Mouse (Mus musculus) kidney, embryonic 15.5 days (tissue): Measurements from ENCODE around the gene Txndc11. TPM values are rescaled to one million over a fixed set of nuclear protein-coding genes. Genes with fewer than 3 reads are reported as not detected.

ENCODE experiments used
- ATAC-seq: fragments of 200-750 bp; cut with Nextera tagmentation; replicated peaks from 2 replicates; pipeline ENCODE4 v1.8.0; 2017; ENCODE audit warnings: moderate TSS enrichment; ENCODE audit not compliant: low FRiP score
- H3K27ac ChIP-seq: fragments of 300-500 bp; sonication (generic); 2 replicates; pipeline ENCODE4 v1.5.1; 2015; ENCODE audit warnings: mild to moderate bottlenecking, inconsistent platforms
- H3K27me3 ChIP-seq: fragments of 300-500 bp; sonication (generic); 2 replicates; pipeline ENCODE4 v1.6.1; 2015; ENCODE audit warnings: inconsistent platforms
- H3K36me3 ChIP-seq: fragments of 300-500 bp; sonication (generic); 2 replicates; pipeline ENCODE4 v1.6.1; 2015; ENCODE audit warnings: inconsistent platforms
- H3K4me1 ChIP-seq: fragments of 300-500 bp; sonication (generic); 2 replicates; pipeline ENCODE4 v1.6.1; 2015; ENCODE audit warnings: inconsistent platforms
- H3K4me2 ChIP-seq: fragments of 300-500 bp; sonication (generic); 2 replicates; pipeline ENCODE4 v1.6.1; 2015; ENCODE audit warnings: moderate library complexity, mild to moderate bottlenecking, inconsistent platforms
- H3K4me3 ChIP-seq: fragments of 300-500 bp; sonication (generic); replicated peaks from 2 replicates; pipeline ENCODE4 v1.5.1; 2015; ENCODE audit warnings: mild to moderate bottlenecking, inconsistent platforms
- H3K9ac ChIP-seq: fragments of 300-500 bp; sonication (generic); 2 replicates; pipeline ENCODE4 v1.6.1; 2015; ENCODE audit warnings: mild to moderate bottlenecking, inconsistent platforms
- H3K9me3 ChIP-seq: fragments of 300-500 bp; sonication (generic); replicated peaks from 2 replicates; pipeline ENCODE4 v1.6.1; 2016; ENCODE audit warnings: inconsistent platforms
- WGBS: fragments of 180-500 bp; shearing (Covaris S2); methylation state at CpG from one replicate; pipeline ENCODE4 v1.1.7; 2015; ENCODE audit warnings: mixed read lengths; 5-methylcytosine and 5-hydroxymethylcytosine counted together
- polyA plus RNA-seq: library from polyadenylated mRNA; unstranded; fragments of >200 nt; fragmentation: Nextera tagmentation; extraction: Ambion mirVana; gene quantifications from 2 replicates; pipeline ENCODE4 v1.2.1, GENCODE M21; 2015

Gene Txndc11
- polyA plus RNA-seq, 1 experiment from 2014 or later, result 35.7 TPM

DNA sequence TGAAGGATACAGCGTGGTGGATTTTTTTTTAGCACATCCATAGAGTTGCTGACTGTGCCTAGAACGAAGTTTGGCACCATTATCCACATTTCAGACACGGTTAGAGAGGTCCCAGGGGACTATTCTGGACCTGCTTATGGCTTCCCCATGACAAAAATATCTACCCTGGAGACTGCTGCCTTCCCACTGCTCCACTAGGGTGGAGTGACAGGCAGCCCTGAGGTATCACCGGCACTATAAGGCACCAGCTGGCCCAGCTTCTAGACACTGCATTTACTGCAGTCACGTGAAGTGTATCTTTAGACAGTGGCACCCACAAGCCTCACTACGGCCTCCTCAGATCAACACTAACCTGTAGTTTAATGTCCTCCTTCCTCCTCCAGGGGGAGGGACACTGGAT lies 79.6 kb downstream of the Txndc11 start:
- Histone ChIP-seq H3K27me3 (no peaks in the 10 kb centered on the region), H3K9me3 (no peaks in the 10 kb centered on the region), H3K9ac (no peak overlapping the region), H3K4me2 (no peak overlapping the region), H3K4me3 (no peak overlapping the region), H3K27ac (no peak overlapping the region), H3K4me1 (no peaks in the 10 kb centered on the region), H3K36me3 (no peaks in the 10 kb centered on the region)
- 82% methylated on average over 6 of the region's 6 CpGs for WGBS
- ATAC-seq, result no peak

DNA sequence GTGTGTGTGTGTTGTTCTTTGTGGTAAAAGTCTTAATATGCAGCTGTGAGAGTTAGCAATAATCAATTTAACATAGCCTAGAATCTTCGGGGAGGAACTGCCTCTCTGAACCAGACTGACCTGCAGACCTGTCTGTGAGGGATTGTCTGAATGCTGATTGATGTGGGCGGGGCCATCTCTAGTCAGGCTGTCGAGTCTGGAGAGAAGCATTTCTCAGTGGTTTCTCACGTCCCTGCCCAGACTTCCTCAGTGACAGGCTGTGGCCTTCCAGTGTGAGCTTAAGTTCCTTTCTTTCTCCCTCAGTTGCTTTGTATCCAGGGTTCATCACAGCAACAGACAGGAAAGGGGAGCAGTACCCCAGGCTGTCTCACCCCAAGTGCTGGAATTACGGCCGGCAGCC lies 80.0 kb downstream of the Txndc11 start:
- WGBS, result 62% methylated on average over 6 of the region's 6 CpGs
- no peaks in the 10 kb centered on the region for H3K27me3 ChIP-seq
- ATAC-seq, result no peak

DNA sequence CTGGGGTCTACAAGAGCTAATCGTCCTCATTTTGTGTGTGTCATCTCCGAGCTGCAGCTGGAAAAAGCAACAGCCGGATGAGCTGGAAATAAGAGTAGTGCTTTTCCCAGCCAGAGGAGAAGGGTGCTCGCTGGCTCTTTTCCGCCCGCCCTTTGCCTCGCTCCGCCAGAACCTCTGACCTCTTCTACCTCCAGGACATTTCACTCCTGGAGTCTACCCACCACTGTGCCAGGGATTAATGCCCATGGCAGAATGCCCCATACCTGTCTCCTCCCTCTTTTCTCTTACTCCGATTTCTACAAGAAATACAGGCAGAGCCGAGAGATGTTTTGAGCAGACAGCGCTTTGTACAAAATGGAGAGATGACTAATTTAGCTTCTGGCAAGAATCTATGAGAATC lies 83.3 kb downstream of the Txndc11 start:
- Histone ChIP-seq H3K27me3 (no peaks in the 10 kb centered on the region), H3K4me2 (no peak overlapping the region), H3K9ac (no peak overlapping the region), H3K4me1 (no peaks in the 10 kb centered on the region), H3K4me3 (no peak overlapping the region), H3K9me3 (no peaks in the 10 kb centered on the region), H3K36me3 (no peaks in the 10 kb centered on the region), H3K27ac (no peak overlapping the region)
- WGBS, result 86% methylated on average over 11 of the region's 11 CpGs
- ATAC-seq, result no peak

More for the DNA sequence above, 80.0 kb downstream of the Txndc11 start:
- Histone ChIP-seq H3K4me1 (no peaks in the 10 kb centered on the region), H3K36me3 (no peaks in the 10 kb centered on the region), H3K9ac (no peak overlapping the region), H3K27ac (no peak overlapping the region), H3K9me3 (no peaks in the 10 kb centered on the region), H3K4me2 (no peak overlapping the region), H3K4me3 (no peak overlapping the region)

DNA sequence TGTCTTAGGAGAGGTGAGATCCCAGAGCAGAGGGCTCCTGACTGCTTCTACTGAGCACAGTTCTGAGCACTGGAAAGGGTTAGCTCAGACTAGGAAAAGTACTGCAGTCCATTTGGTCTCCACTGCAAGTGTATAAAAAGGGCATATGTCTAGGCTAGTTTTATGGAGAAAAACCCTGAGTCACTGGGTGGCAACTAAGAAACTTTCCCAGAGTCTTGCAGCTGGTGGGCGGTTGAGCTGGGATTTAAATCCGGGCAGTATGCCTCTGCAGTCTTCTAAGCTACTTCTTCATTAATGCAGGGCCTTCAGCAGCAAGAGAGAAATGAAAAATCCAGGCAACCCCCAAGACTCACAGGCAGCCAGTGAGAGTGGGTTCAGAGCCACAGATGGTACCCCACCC lies 84.2 kb downstream of the Txndc11 start:
- H3K4me2 ChIP-seq, result no peak overlapping the region
- H3K4me3 ChIP-seq, result no peak overlapping the region
- H3K27ac ChIP-seq, result no peak overlapping the region
- H3K36me3 ChIP-seq, result no peaks in the 10 kb centered on the region
- no peak for ATAC-seq
- WGBS, result 79% methylated on average over 2 of the region's 2 CpGs
- no peak overlapping the region for H3K9ac ChIP-seq
- no peaks in the 10 kb centered on the region for H3K27me3 ChIP-seq
- H3K4me1 ChIP-seq, result no peaks in the 10 kb centered on the region; the same call in 1 of the 2 replicates
- H3K9me3 ChIP-seq, result no peaks in the 10 kb centered on the region

DNA sequence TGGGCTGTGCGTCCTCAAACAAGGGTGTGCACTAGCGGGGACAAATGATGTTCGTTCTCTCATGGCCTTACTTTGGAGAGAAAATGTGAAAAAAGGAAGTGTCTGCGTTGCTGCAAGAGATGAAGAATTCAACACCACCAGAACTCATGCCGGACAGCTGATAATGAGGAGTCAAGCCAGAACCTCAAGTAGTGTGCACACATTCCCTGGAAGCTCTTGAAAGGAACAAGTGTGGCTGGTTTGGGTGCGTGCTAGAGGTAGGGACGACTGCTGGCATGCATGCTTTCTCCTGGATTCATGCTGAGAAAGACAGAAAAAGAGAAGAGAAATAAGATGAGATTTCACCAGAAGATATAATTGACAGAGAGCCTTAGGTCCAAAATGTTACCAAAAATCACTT lies 87.3 kb downstream of the Txndc11 start:
- Histone ChIP-seq H3K36me3 (no peaks in the 10 kb centered on the region), H3K9ac (no peak overlapping the region), H3K27me3 (no peaks in the 10 kb centered on the region), H3K9me3 (no peaks in the 10 kb centered on the region), H3K4me1 (no peaks in the 10 kb centered on the region; the same call in 1 of the 2 replicates), H3K4me3 (no peak overlapping the region), H3K4me2 (no peak overlapping the region), H3K27ac (no peak overlapping the region)
- no peak for ATAC-seq
- WGBS, result 86% methylated on average over 7 of the region's 7 CpGs

DNA sequence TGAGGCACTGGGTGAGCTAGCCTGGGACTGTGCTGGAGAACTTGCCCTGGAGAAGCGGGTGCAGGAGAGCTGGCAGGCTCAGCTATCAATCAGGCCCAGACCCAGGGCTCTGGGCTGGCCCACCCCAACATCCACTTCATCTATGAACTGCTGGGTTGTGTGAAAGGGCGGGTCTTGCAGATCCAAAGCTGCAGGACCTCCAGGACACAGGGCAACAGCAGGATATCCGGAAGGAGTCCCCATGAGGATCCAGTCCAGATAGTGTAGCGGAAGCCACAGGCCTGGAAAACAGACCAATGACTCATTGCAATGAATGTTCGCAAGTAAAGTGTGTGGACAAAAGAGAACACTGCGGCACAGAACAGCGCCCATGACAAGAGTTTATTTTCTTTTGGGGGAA lies 88.0 kb downstream of the Txndc11 start:
- no peak overlapping the region for H3K4me2 ChIP-seq
- H3K4me3 ChIP-seq, result no peak overlapping the region
- H3K4me1 ChIP-seq, result no peaks in the 10 kb centered on the region; the same call in 1 of the 2 replicates
- H3K36me3 ChIP-seq, result no peaks in the 10 kb centered on the region
- no peaks in the 10 kb centered on the region for H3K9me3 ChIP-seq
- no peak overlapping the region for H3K9ac ChIP-seq
- H3K27ac ChIP-seq, result no peak overlapping the region
- no peaks in the 10 kb centered on the region for H3K27me3 ChIP-seq
- no peak for ATAC-seq
- WGBS, result 79% methylated on average over 7 of the region's 7 CpGs

DNA sequence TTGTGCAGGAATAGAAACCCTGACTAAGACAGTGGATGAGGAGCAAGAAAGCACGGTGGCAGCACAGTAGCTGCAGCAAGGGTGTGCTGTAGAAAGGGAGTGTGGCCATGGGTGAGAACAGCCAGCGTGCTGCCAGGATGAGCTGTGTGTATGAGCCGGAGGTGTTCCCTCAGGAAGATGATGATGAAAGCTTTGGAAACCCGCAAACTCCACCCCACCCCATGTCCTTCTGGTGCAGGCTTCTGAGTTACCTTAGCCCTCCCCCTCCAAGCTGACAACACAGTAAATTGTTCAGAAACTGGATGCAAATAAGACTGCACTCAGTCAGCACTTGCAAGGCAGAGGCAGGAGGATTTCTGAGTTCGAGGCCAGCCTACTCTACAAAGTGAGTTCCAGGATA lies 91.2 kb downstream of the Txndc11 start:
- Histone ChIP-seq H3K27me3 (no peaks in the 10 kb centered on the region), H3K4me1 (no peaks in the 10 kb centered on the region; the same call in 1 of the 2 replicates), H3K4me3 (no peak overlapping the region), H3K36me3 (no peaks in the 10 kb centered on the region), H3K9me3 (no peaks in the 10 kb centered on the region), H3K9ac (no peak overlapping the region), H3K27ac (no peak overlapping the region), H3K4me2 (no peak overlapping the region)
- 88% methylated on average over 5 of the region's 5 CpGs for WGBS
- no peak for ATAC-seq

DNA sequence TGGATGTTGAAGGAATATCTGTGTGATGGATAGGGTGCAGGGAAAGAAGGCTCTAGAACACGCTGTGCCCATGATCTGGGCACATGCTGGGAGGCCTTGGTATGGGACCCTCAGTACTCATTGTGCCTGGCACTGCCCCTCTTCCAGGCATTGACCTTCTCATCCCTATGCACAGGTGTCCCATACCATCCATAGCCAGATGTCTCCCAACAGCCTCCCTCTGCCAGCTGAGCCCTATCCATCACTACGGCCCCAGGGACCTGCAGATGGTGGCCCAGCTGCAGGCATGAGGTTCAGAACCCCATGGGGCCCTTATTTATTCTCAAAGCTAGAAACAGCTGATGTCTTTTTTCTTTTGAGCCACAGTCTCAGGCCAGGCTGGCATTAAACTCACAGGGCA lies 93.8 kb downstream of the Txndc11 start:
- Histone ChIP-seq H3K9me3 (no peaks in the 10 kb centered on the region), H3K27me3 (peaks cover 5% of the 10 kb centered on the region), H3K27ac (no peak overlapping the region), H3K4me3 (no peak overlapping the region), H3K36me3 (no peaks in the 10 kb centered on the region), H3K4me1 (no peaks in the 10 kb centered on the region; the same call in 1 of the 2 replicates), H3K9ac (no peak overlapping the region), H3K4me2 (no peak overlapping the region)
- 78% methylated on average over 2 of the region's 2 CpGs for WGBS
- no peak for ATAC-seq

DNA sequence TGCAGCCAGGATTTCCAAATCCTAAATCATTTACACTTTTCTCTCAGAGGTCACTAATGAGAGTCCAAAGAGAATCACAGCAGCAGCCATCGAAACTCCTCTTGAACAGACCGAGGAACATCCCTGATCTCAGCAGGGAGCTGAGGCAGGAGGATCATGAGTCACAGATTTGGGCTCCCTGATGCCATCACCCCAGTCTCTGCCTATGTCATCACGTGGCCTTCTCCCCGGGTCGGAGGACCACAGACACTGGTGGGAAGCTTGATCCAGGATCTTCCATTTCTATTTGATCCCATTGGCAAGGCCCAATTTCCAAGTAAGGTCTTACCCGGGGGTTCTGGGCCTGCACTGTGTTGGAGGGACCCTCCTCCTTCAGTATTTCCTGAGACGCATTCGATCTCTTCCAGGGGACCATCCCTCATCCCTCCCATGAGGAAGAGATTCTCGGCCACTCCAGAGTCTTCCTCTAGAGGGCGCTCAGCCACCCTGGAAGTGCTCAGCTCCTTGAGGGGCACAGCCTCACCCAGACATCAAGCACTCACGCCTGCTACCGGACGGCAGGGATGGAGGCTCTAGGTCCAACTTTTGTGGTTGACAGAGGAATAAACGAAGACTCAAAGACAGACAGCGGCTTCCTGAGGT lies 98.5 kb downstream of the Txndc11 start:
- Histone ChIP-seq H3K4me3 (no peak overlapping the region), H3K9me3 (no peaks in the 10 kb centered on the region), H3K36me3 (no peaks in the 10 kb centered on the region), H3K9ac (no peak overlapping the region), H3K4me1 (no peaks in the 10 kb centered on the region), H3K27ac (no peak overlapping the region), H3K27me3 (peaks cover 5% of the 10 kb centered on the region), H3K4me2 (0 out of 2 replicates have a peak overlapping the region, but pooled peaks have one; percentile 7)
- 27% methylated on average over 15 of the region's 15 CpGs for WGBS
- ATAC-seq, result peak; percentile 58

DNA sequence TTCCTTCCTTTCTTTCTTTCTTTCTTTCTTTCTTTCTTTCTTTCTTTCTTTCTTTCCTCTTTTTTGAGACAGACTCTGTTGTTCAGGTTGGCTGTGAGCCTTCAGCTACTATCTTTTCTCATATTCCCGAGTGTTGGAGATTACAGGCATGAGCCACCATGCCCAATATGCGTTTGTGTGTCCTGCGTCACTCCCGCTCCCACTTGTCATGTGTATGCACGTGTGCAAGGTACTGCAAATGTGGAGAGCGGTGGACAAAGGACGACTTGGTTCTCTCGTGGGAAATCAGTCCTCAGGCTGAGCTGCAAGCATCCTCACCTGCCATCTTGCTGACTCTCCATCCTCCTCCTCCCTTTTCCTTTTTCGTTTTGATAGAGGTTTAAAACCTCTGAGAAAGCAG lies 99.2 kb downstream of the Txndc11 start:
- H3K4me2 ChIP-seq, result no peak overlapping the region
- WGBS, result 85% methylated on average over 9 of the region's 9 CpGs
- H3K27me3 ChIP-seq, result peaks cover 5% of the 10 kb centered on the region
- H3K4me3 ChIP-seq, result no peak overlapping the region
- no peak overlapping the region for H3K27ac ChIP-seq
- no peaks in the 10 kb centered on the region for H3K4me1 ChIP-seq
- no peak for ATAC-seq
- no peak overlapping the region for H3K9ac ChIP-seq
- H3K9me3 ChIP-seq, result no peaks in the 10 kb centered on the region
- no peaks in the 10 kb centered on the region for H3K36me3 ChIP-seq

DNA sequence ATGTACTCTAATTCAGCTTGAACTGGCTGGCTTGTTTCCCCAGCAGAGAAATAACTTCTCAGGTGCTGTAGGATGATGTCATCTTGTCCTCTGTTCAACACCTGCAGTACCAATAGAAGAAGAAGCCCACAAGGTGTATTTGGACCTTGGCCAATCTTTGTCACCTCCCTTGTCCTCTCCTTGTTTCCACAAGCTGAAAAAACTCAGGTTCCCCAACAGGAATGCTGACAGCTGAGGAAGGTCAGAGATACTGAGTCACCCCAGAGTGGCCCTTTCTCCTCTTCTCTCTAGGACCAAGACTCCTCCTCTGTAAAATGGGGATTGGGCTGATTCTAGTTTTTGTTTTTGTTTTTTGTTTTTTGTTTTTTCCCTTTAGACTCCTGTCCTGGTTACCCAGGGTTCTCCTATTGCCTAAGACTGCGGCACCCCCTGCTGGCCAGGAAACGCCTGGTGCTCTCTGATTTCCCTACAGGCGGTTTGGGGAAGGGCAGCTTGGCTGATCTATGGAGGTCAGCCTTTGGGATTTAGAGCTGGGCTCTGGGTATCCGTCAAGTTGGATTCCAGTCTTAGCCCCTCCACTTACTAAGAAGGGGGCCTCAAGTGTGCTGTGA lies 100.2 kb downstream of the Txndc11 start:
- WGBS, result 3% methylated on average over 4 of the region's 4 CpGs

DNA sequence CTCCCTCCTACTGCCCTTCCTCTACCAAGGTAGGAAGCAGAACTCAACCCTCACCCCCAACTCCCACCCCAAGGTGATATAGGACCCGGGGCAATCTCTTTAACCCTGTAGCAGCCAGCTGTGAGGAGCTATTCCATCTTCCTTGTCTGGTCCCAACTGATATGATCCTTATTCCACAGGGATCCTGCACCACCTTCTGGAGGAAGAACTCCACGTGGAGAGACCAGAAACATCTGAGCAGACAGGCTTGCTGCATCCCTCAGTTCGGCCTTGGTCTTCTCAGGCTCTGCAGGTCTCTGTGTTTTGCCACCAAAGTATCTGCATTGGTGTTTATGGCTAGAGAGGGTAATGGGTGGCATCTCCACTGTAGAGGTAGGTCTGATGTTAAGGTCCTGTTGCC lies 103.1 kb downstream of the Txndc11 start:
- no peak overlapping the region for H3K4me2 ChIP-seq
- H3K4me1 ChIP-seq, result no peaks in the 10 kb centered on the region
- H3K27ac ChIP-seq, result no peak overlapping the region
- no peaks in the 10 kb centered on the region for H3K9me3 ChIP-seq
- no peak for ATAC-seq
- H3K4me3 ChIP-seq, result no peak overlapping the region
- no peak overlapping the region for H3K9ac ChIP-seq
- H3K27me3 ChIP-seq, result no peaks in the 10 kb centered on the region
- no peaks in the 10 kb centered on the region for H3K36me3 ChIP-seq
- 56% methylated on average over 3 of the region's 3 CpGs for WGBS

More for the DNA sequence above, 100.2 kb downstream of the Txndc11 start:
- ATAC-seq, result peak; percentile 59
- no peaks in the 10 kb centered on the region for H3K4me1 ChIP-seq
- no peak overlapping the region for H3K4me3 ChIP-seq
- peaks cover 5% of the 10 kb centered on the region for H3K27me3 ChIP-seq
- no peaks in the 10 kb centered on the region for H3K36me3 ChIP-seq
- no peak overlapping the region for H3K9ac ChIP-seq
- H3K27ac ChIP-seq, result no peak overlapping the region
- H3K9me3 ChIP-seq, result no peaks in the 10 kb centered on the region
- no peak overlapping the region for H3K4me2 ChIP-seq

DNA sequence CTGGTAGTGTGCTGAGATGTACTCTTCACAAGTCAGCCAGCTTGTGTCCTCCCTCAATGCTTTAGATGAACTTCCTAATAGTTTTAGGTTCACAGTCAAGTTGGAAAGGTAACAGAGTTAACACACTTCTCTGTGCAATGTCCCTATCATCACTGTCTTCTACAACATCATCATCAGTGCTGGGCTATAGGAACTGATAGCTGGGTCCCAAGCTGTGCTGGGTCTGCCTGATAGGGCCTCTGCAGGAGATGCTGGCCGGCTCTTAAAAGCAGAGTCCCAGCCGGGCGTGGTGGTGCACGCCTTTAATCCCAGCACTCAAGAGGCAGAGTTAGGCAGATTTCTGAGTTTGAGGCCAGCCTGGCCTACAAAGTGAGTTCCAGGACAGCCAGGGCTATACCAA lies 103.6 kb downstream of the Txndc11 start:
- WGBS, result 82% methylated on average over 4 of the region's 4 CpGs
- Histone ChIP-seq H3K4me3 (no peak overlapping the region), H3K4me2 (no peak overlapping the region), H3K9me3 (no peaks in the 10 kb centered on the region), H3K27me3 (no peaks in the 10 kb centered on the region), H3K36me3 (no peaks in the 10 kb centered on the region), H3K9ac (no peak overlapping the region), H3K4me1 (no peaks in the 10 kb centered on the region), H3K27ac (no peak overlapping the region)
- ATAC-seq, result no peak
